Mouse (Mus musculus) forebrain, embryonic 12.5 days (tissue): Measurements from ENCODE around the gene Prkaca. TPM values are rescaled to one million over a fixed set of nuclear protein-coding genes. Genes with fewer than 3 reads are reported as not detected.

Experiments
- ATAC-seq: fragments of 200-750 bp; cut with Nextera tagmentation; 2 replicates; pipeline ENCODE4 v1.8.0; 2017; ENCODE audit warnings: moderate TSS enrichment; ENCODE audit not compliant: low FRiP score
- H3K27ac ChIP-seq: fragments of 300-500 bp; sonication (generic); 2 replicates; pipeline ENCODE4 v1.5.1; 2016; ENCODE audit warnings: mild to moderate bottlenecking
- H3K27me3 ChIP-seq: fragments of 300-500 bp; sonication (generic); 2 replicates; pipeline ENCODE4 v1.6.1; 2016; ENCODE audit warnings: mild to moderate bottlenecking
- H3K36me3 ChIP-seq: fragments of 300-500 bp; sonication (generic); replicated peaks from 2 replicates; pipeline ENCODE4 v1.6.1; 2016; ENCODE audit warnings: mild to moderate bottlenecking
- H3K4me1 ChIP-seq: fragments of 300-500 bp; sonication (generic); 2 replicates; pipeline ENCODE4 v1.6.1; 2016
- H3K4me2 ChIP-seq: fragments of 300-500 bp; sonication (generic); 2 replicates; pipeline ENCODE4 v1.6.1; 2016; ENCODE audit warnings: mild to moderate bottlenecking, moderate library complexity
- H3K4me3 ChIP-seq: fragments of 300-500 bp; sonication (generic); replicated peaks from 2 replicates; pipeline ENCODE4 v1.5.1; 2016; ENCODE audit warnings: mild to moderate bottlenecking
- H3K9ac ChIP-seq: fragments of 300-500 bp; sonication (generic); 2 replicates; pipeline ENCODE4 v1.6.1; 2016; ENCODE audit warnings: mild to moderate bottlenecking
- H3K9me3 ChIP-seq: fragments of 300-500 bp; sonication (generic); 2 replicates; pipeline ENCODE4 v1.6.1; 2016
- WGBS: fragments of 180-500 bp; shearing (Covaris S2); methylation state at CpG from one replicate; pipeline ENCODE4 v1.1.7; 2016; 5-methylcytosine and 5-hydroxymethylcytosine counted together
- polyA plus RNA-seq: library from polyadenylated mRNA; unstranded; fragments of >200 nt; fragmentation: Nextera tagmentation; extraction: Ambion mirVana; gene quantifications from 2 replicates; pipeline ENCODE4 v1.2.1, GENCODE M21; 2016

Prkaca gene
- polyA plus RNA-seq, 1 experiment from 2014 or later = 181 TPM

- H3K27me3 ChIP-seq = no peaks in the 10 kb centered on the region
- no peaks in the 10 kb centered on the region for H3K36me3 ChIP-seq
- peak; percentile 99 for ATAC-seq
- peak within 1 kb of the TSS; percentile 69 for H3K9ac ChIP-seq
- H3K27ac ChIP-seq = 0 out of 2 replicates have a peak within 1 kb of the TSS, but pooled peaks have one; percentile 32
- H3K9me3 ChIP-seq = no peaks in the 10 kb centered on the region
- H3K4me3 ChIP-seq = peak within 1 kb of the TSS; percentile 72
- H3K4me1 ChIP-seq = peaks cover 23% of the 10 kb centered on the region
- WGBS = under 1% methylated on average over 75 of the region's 75 CpGs
- H3K4me2 ChIP-seq = peak within 1 kb of the TSS; percentile 91
These were observed 17.5 kb upstream of the Prkaca start, which contains the start of the genes Gm10644 and Asf1b for GRCm38 (mm10) chr8:83955106-83955957. Gene Gm10644 (minus strand): TSS chr8:83955205. Gene Asf1b (plus strand): TSS chr8:83955507.

- peak overlapping the region; percentile 72 for H3K4me3 ChIP-seq
- H3K4me2 ChIP-seq = peak overlapping the region; percentile 91
- WGBS = 1% methylated on average over 15 of the region's 15 CpGs
- H3K4me1 ChIP-seq = peaks cover 23% of the 10 kb centered on the region
- no peak for ATAC-seq
- peak overlapping the region; percentile 69 for H3K9ac ChIP-seq
- H3K27me3 ChIP-seq = no peaks in the 10 kb centered on the region
- no peak overlapping the region for H3K27ac ChIP-seq
- H3K9me3 ChIP-seq = no peaks in the 10 kb centered on the region
- no peaks in the 10 kb centered on the region for H3K36me3 ChIP-seq
These were observed 16.9 kb upstream of the Prkaca start for GRCm38 (mm10) chr8:83955958-83956218.

GRCm38 (mm10) chr8:83956789-83957188, 16.0 kb upstream of the Prkaca start:
- Histone ChIP-seq H3K9ac (peak overlapping the region; percentile 69), H3K4me2 (peak overlapping the region; percentile 91), H3K27ac (no peak overlapping the region), H3K9me3 (no peaks in the 10 kb centered on the region), H3K4me3 (peak overlapping the region; percentile 72), H3K27me3 (no peaks in the 10 kb centered on the region), H3K4me1 (peaks cover 23% of the 10 kb centered on the region), H3K36me3 (no peaks in the 10 kb centered on the region)
- WGBS = 38% methylated on average over 1 of the region's 1 CpGs
- no peak for ATAC-seq

GRCm38 (mm10) chr8:83964015-83964765, 8.6 kb upstream of the Prkaca start:
- H3K4me2 ChIP-seq = no peak overlapping the region
- no peak overlapping the region for H3K4me3 ChIP-seq
- H3K9ac ChIP-seq = no peak overlapping the region
- no peak for ATAC-seq
- no peaks in the 10 kb centered on the region for H3K4me1 ChIP-seq
- no peak overlapping the region for H3K27ac ChIP-seq
- H3K36me3 ChIP-seq = peaks cover 30% of the 10 kb centered on the region
- no peaks in the 10 kb centered on the region for H3K27me3 ChIP-seq
- 92% methylated on average over 5 of the region's 5 CpGs for WGBS
- H3K9me3 ChIP-seq = no peaks in the 10 kb centered on the region

- no peak for ATAC-seq
- H3K9me3 ChIP-seq = no peaks in the 10 kb centered on the region
- H3K9ac ChIP-seq = no peak overlapping the region
- H3K4me1 ChIP-seq = peaks cover 9% of the 10 kb centered on the region
- H3K4me3 ChIP-seq = no peak overlapping the region
- no peak overlapping the region for H3K4me2 ChIP-seq
- peaks cover 39% of the 10 kb centered on the region for H3K36me3 ChIP-seq
- no peaks in the 10 kb centered on the region for H3K27me3 ChIP-seq
- no peak overlapping the region for H3K27ac ChIP-seq
- 94% methylated on average over 7 of the region's 7 CpGs for WGBS
These were observed 5.1 kb upstream of the Prkaca start for GRCm38 (mm10) chr8:83967701-83968100.

- H3K4me3 ChIP-seq = no peak overlapping the region
- ATAC-seq = no peak
- 87% methylated on average over 4 of the region's 4 CpGs for WGBS
These were observed 1.7 kb upstream of the Prkaca start for GRCm38 (mm10) chr8:83971121-83971520.

GRCm38 (mm10) chr8:83971661-83972060, 1.1 kb upstream of the Prkaca start:
- Histone ChIP-seq H3K4me1 (peaks cover 26% of the 10 kb centered on the region), H3K36me3 (peaks cover 27% of the 10 kb centered on the region), H3K27ac (no peak overlapping the region), H3K9me3 (no peaks in the 10 kb centered on the region), H3K9ac (peak overlapping the region; percentile 79; the same call in 1 of the 2 replicates), H3K4me3 (peak overlapping the region; percentile 93; the same call in 1 of the 2 replicates), H3K4me2 (peak overlapping the region; percentile 95), H3K27me3 (no peaks in the 10 kb centered on the region)
- ATAC-seq = no peak
- 71% methylated on average over 6 of the region's 6 CpGs for WGBS

More at GRCm38 (mm10) chr8:83971121-83971520, 1.7 kb upstream of the Prkaca start:
- Histone ChIP-seq H3K4me1 (peaks cover 26% of the 10 kb centered on the region), H3K36me3 (peaks cover 27% of the 10 kb centered on the region), H3K9ac (no peak overlapping the region), H3K27ac (no peak overlapping the region), H3K9me3 (no peaks in the 10 kb centered on the region), H3K4me2 (no peak overlapping the region), H3K27me3 (no peaks in the 10 kb centered on the region)

- ATAC-seq = no peak
- Histone ChIP-seq H3K9ac (peak overlapping the region; percentile 86), H3K36me3 (peaks cover 18% of the 10 kb centered on the region)
These were observed 603 bp downstream of the Prkaca start for GRCm38 (mm10) chr8:83973161-83974031.

GRCm38 (mm10) chr8:83974521-83974920, 1.7 kb downstream of the Prkaca start:
- Histone ChIP-seq H3K27ac (no peak overlapping the region), H3K36me3 (peaks cover 9% of the 10 kb centered on the region), H3K27me3 (no peaks in the 10 kb centered on the region), H3K4me1 (peaks cover 44% of the 10 kb centered on the region), H3K4me3 (no peak overlapping the region; the same call in 1 of the 2 replicates), H3K9me3 (no peaks in the 10 kb centered on the region), H3K9ac (0 out of 2 replicates have a peak overlapping the region, but pooled peaks have one; percentile 86), H3K4me2 (peak overlapping the region; percentile 99)
- ATAC-seq = no peak
- 73% methylated on average over 4 of the region's 4 CpGs for WGBS

More at GRCm38 (mm10) chr8:83973161-83974031, 603 bp downstream of the Prkaca start:
- Histone ChIP-seq H3K4me1 (peaks cover 43% of the 10 kb centered on the region), H3K27ac (peak overlapping the region; percentile 73), H3K4me3 (peak overlapping the region; percentile 93), H3K27me3 (no peaks in the 10 kb centered on the region), H3K4me2 (peak overlapping the region; percentile 99), H3K9me3 (no peaks in the 10 kb centered on the region)
- 6% methylated on average over 21 of the region's 37 CpGs for WGBS

GRCm38 (mm10) chr8:83976101-83976630, 3.4 kb downstream of the Prkaca start:
- no peak overlapping the region for H3K4me3 ChIP-seq
- no peaks in the 10 kb centered on the region for H3K27me3 ChIP-seq
- no peak overlapping the region for H3K4me2 ChIP-seq
- 82% methylated on average over 4 of the region's 4 CpGs for WGBS
- H3K27ac ChIP-seq = no peak overlapping the region
- no peaks in the 10 kb centered on the region for H3K9me3 ChIP-seq
- peaks cover 11% of the 10 kb centered on the region for H3K36me3 ChIP-seq
- ATAC-seq = no peak
- peaks cover 44% of the 10 kb centered on the region for H3K4me1 ChIP-seq
- no peak overlapping the region for H3K9ac ChIP-seq

GRCm38 (mm10) chr8:83976779-83977350, 4.1 kb downstream of the Prkaca start:
- H3K36me3 ChIP-seq = peaks cover 18% of the 10 kb centered on the region
- H3K27ac ChIP-seq = no peak overlapping the region
- H3K4me3 ChIP-seq = no peak overlapping the region
- ATAC-seq = no peak
- 89% methylated on average over 5 of the region's 5 CpGs for WGBS
- no peak overlapping the region for H3K9ac ChIP-seq
- H3K27me3 ChIP-seq = no peaks in the 10 kb centered on the region
- H3K9me3 ChIP-seq = no peaks in the 10 kb centered on the region
- no peak overlapping the region for H3K4me2 ChIP-seq
- H3K4me1 ChIP-seq = peaks cover 39% of the 10 kb centered on the region
